Mouse (Mus musculus): ENCODE measurements around the gene Celf2.

DNA sequence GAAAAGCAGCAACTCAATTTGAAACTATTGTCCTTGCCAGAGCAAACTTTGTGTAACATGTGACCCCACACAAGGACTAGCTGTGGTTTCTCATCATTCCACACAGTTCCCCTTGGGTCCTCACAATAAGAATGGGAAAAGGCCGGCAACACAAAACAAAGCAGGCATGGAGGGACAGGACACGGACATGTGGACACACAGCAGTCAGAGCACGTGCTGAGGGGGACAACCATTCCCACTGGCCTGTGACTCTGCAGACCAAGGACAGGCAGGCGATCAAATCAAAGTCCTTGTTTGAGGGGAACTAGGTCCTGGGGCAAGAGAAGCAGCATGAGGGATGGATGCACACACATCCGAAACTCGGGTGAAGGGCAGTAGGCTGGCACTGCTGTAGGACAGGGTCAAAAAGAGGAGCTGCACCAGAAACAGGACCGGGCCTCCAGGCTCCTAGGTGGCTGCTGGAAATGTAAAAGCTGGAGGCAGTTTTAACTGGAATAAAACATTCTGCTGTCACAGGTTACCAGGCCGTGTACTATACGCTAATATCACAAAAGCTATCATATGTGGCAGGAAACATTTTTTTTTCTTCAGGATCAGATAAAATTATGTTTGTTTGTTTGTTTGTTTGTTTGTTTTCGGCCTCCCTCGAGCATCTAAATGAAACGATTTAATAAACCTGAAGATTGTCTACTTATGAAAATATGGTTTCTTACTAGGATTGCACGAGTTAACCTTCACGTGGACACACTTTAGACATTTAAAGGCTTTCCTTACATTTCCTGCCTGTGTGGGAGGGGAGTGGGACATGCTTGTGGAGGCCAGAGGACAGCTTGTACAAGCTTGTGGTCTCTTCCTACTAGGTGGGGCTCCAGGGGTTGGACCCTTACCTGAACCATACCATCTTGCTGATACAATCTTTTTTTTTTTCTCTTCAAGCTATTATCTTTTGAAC is 950.8 kb downstream of the Celf2 start:
- TF ChIP-seq CTCF (IDR thresholded peaks at IDR 0.05; ENCODE audit: extremely low read depth, insufficient read length, insufficient replicate concordance, low read depth, low read length) (no peak), POLR2A (IDR thresholded peaks at IDR 0.05; ENCODE audit: low read depth, low read length) (no peak)
